9 mouse cellular contexts compared by ENCODE assay signal in the genomic region with DNA sequence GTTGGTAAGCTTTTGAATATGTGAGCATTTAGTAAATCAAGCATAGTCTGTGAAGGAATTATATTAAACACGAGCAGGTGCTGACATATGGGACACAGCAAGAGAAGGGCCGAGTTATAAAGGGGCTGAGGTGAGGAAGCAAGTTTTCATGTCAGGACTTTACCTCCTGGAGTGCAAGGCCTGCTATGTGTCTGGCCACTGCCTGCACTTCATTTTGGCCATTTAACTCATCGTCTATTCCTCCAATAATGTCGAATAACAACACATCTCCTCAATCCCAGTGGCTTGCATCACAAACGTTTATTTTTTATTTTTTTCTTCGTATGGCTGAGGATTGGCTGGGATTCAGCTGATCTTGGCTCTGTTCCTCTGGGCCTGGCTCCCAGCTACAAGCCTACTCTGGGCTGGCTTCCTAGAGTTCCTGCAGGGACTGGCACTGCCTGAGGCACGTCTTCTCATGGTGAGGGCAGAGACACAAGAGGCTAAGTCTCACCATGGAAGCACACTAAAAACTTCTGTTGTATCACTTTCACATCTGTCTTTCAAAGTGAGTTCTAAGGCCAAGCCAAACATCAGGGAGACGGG. TPM values are rescaled to one million over a fixed set of nuclear protein-coding genes. Genes with fewer than 3 reads are reported as not detected.
DNase-seq lines count a peak whose midpoint lies in the region; ATAC-seq and TF ChIP-seq lines count a peak whose summit lies in the region.
"Had no signal": no experiment of that assay in that cellular context is flagged by ENCODE, and none has a peak within 500 bp of the region (broad histone marks: within the 10 kb centered on the region; RNA-seq: fewer than 3 reads in every experiment).

No protein-coding gene starts in this region.

- intact Hi-C loops in gastrocnemius, adult 2 months (cut with DNase I): no loop called here
- intact Hi-C loops in gastrocnemius, postnatal 36 days (cut with DNase I): no loop called here

- no peak overlapping the region for H3K27ac ChIP-seq in gastrocnemius, adult 2 months
- H3K27ac ChIP-seq in midbrain, postnatal 0 days (ENCODE audit: low read depth, low read length): no peak overlapping the region
- H3K27ac ChIP-seq in midbrain, embryonic 10.5 days (replicated peaks): no peak overlapping the region
- 0 out of 2 replicates have a peak overlapping the region, but pooled peaks have one; percentile 22 for H3K27ac ChIP-seq in forebrain, embryonic 16.5 days (ENCODE audit: low read length)
- H3K27ac ChIP-seq: stomach, embryonic 15.5 days had no signal

- no peaks in the 10 kb centered on the region for H3K27me3 ChIP-seq in midbrain, postnatal 0 days (ENCODE audit: insufficient read depth, low read length)
- H3K27me3 ChIP-seq in midbrain, embryonic 10.5 days (ENCODE audit: low read depth, poor library complexity, severe bottlenecking): no peaks in the 10 kb centered on the region
- H3K27me3 ChIP-seq in forebrain, embryonic 16.5 days (replicated peaks; ENCODE audit: control insufficient read depth, insufficient read depth, low read length): no peaks in the 10 kb centered on the region
- H3K27me3 ChIP-seq: stomach, embryonic 15.5 days had no signal

- H3K9ac ChIP-seq in midbrain, postnatal 0 days (replicated peaks; ENCODE audit: low read length, poor library complexity, severe bottlenecking): no peak overlapping the region
- H3K9ac ChIP-seq in forebrain, embryonic 16.5 days (replicated peaks; ENCODE audit: low read depth, low read length): no peak overlapping the region
- H3K9ac ChIP-seq: stomach, embryonic 15.5 days had no signal

- WGBS in midbrain, postnatal 0 days: 69% methylated on average over 8 of the region's 8 CpGs
- 89% methylated on average over 8 of the region's 8 CpGs for WGBS in midbrain, embryonic 10.5 days
- 38% methylated on average over 8 of the region's 8 CpGs for WGBS in forebrain, embryonic 16.5 days

- no peak for ATAC-seq in midbrain, postnatal 0 days (ENCODE audit: low FRiP score)
- ATAC-seq in forebrain, embryonic 16.5 days: peak; percentile 81

- no peak overlapping the region for H3K4me3 ChIP-seq in gastrocnemius, adult 2 months
- no peak overlapping the region for H3K4me3 ChIP-seq in midbrain, postnatal 0 days (ENCODE audit: low read depth, low read length)
- H3K4me3 ChIP-seq in midbrain, embryonic 10.5 days: no peak overlapping the region
- H3K4me3 ChIP-seq in forebrain, embryonic 16.5 days (replicated peaks; ENCODE audit: low read length): no peak overlapping the region
- H3K4me3 ChIP-seq: stomach, embryonic 15.5 days had no signal

- TF ChIP-seq CTCF in gastrocnemius, adult 2 months (IDR thresholded peaks at IDR 0.05): no peak
- TF ChIP-seq CTCF in midbrain, postnatal 0 days (IDR thresholded peaks at IDR 0.05): no peak

- no peaks in the 10 kb centered on the region for H3K36me3 ChIP-seq in midbrain, postnatal 0 days (ENCODE audit: insufficient read depth, low read length)
- H3K36me3 ChIP-seq in midbrain, embryonic 10.5 days: no peaks in the 10 kb centered on the region
- no peaks in the 10 kb centered on the region for H3K36me3 ChIP-seq in forebrain, embryonic 16.5 days (ENCODE audit: control insufficient read depth, insufficient read depth)
- H3K36me3 ChIP-seq: stomach, embryonic 15.5 days had no signal

- peak; percentile 25 for DNase-seq in gastrocnemius, adult 2 months
- DNase-seq in gastrocnemius, postnatal 36 days: no peak
- DNase-seq in midbrain, postnatal 0 days (ENCODE audit: low spot score): peak; percentile 84
- DNase-seq in midbrain, embryonic 10.5 days (ENCODE audit: low spot score): no peak
- peak; percentile 63 for DNase-seq in lung, postnatal 14 days
- DNase-seq in testis, postnatal 10 days (ENCODE audit: low spot score): no peak
- no peak for DNase-seq in thymus, postnatal 14 days

- peaks cover 2% of the 10 kb centered on the region; the same call in 1 of the 2 replicates for H3K4me1 ChIP-seq in midbrain, postnatal 0 days (ENCODE audit: insufficient read depth, low read length)
- peaks cover 4% of the 10 kb centered on the region; the same call in 1 of the 2 replicates for H3K4me1 ChIP-seq in midbrain, embryonic 10.5 days
- H3K4me1 ChIP-seq in forebrain, embryonic 16.5 days (replicated peaks; ENCODE audit: control insufficient read depth, insufficient read depth, low read length): peaks cover 19% of the 10 kb centered on the region
- H3K4me1 ChIP-seq: stomach, embryonic 15.5 days had no signal

- H3K9me3 ChIP-seq in midbrain, postnatal 0 days (ENCODE audit: low read length): no peaks in the 10 kb centered on the region
- no peaks in the 10 kb centered on the region for H3K9me3 ChIP-seq in midbrain, embryonic 10.5 days (replicated peaks)
- H3K9me3 ChIP-seq in forebrain, embryonic 16.5 days (ENCODE audit: control insufficient read depth, low read length): no peaks in the 10 kb centered on the region
- H3K9me3 ChIP-seq: stomach, embryonic 15.5 days had no signal

- H3K4me2 ChIP-seq in midbrain, postnatal 0 days (ENCODE audit: low read depth, low read length, poor library complexity, severe bottlenecking): no peak overlapping the region
- no peak overlapping the region for H3K4me2 ChIP-seq in forebrain, embryonic 16.5 days (ENCODE audit: low read length)
- H3K4me2 ChIP-seq: stomach, embryonic 15.5 days had no signal

RNA-seq across cellular contexts. Expression of a gene that starts 20.5 kb away (rescaled TPM):
- total RNA-seq in gastrocnemius, adult 2 months (2021): 1 to 10 TPM in 1 of 2 experiments, under 1 TPM in 1; 0.33 to 1.3 TPM
- total RNA-seq in gastrocnemius, postnatal 36 days (2021): 1 to 10 TPM in 1 of 2 experiments, under 1 TPM in 1; 0.84 to 1.0 TPM
- 36.0 and 38.8 TPM in 2 replicates for total RNA-seq in midbrain, postnatal 0 days (2014; rRNA removed)
- 36.6 and 43.6 TPM in 2 replicates for polyA plus RNA-seq in midbrain, postnatal 0 days (2015; fragmentation: Nextera tagmentation; extraction: Ambion mirVana)
- polyA plus RNA-seq in midbrain, embryonic 10.5 days (2016; fragmentation: Nextera tagmentation; extraction: Ambion mirVana): 4.7 and 4.9 TPM in 2 replicates
- polyA plus RNA-seq in forebrain, embryonic 16.5 days (2015; fragmentation: Nextera tagmentation; extraction: Ambion mirVana): 5.5 and 7.8 TPM in 2 replicates

Comparison
In these comparisons a context has a peak if more than half of its experiments do, and no peak if none do; other contexts are left out.
1. DNase-seq: peak in gastrocnemius, adult 2 months (single experiment), midbrain, postnatal 0 days (single experiment) and lung, postnatal 14 days (single experiment); none in gastrocnemius, postnatal 36 days (0 of 2), midbrain, embryonic 10.5 days (single experiment), testis, postnatal 10 days (single experiment) and thymus, postnatal 14 days (single experiment).
2. RNA of a gene that starts 20.5 kb away (total RNA-seq): 36.0 to 38.8 TPM in midbrain, postnatal 0 days; 0.33 to 1.3 TPM in gastrocnemius, adult 2 months and 0.84 to 1.0 TPM in gastrocnemius, postnatal 36 days; every median in the first group is over 10 times any median in the second.